ENCODE assay signal across 9 mouse cellular contexts in genomic region chr1:184822678-184823077, GRCm38 (mm10). TPM values are rescaled to one million over a fixed set of nuclear protein-coding genes. Genes with fewer than 3 reads are reported as not detected.
DNase-seq lines count a peak whose midpoint lies in the region; ATAC-seq lines count a peak whose summit lies in the region.
"Had no signal": no experiment of that assay in that cellular context is flagged by ENCODE, and none has a peak within 500 bp of the region (broad histone marks: within the 10 kb centered on the region; RNA-seq: fewer than 3 reads in every experiment).

No protein-coding gene starts in this region.

- H3K36me3 ChIP-seq in heart, embryonic 13.5 days = peaks cover 46% of the 10 kb centered on the region
- H3K36me3 ChIP-seq in embryonic facial prominence, embryonic 13.5 days = peaks cover 32% of the 10 kb centered on the region

- DNase-seq in heart, postnatal 25 days (ENCODE audit: low spot score) = no peak
- DNase-seq in ES-CJ7 (ENCODE audit: low read depth, low spot score) = peak; percentile 75
- peak; percentile 19 to 63 for DNase-seq in layer of hippocampus, postnatal 14 days (ENCODE audit: low spot score in 2 of 2)
- DNase-seq in right cerebral cortex, postnatal 10 days (ENCODE audit: low spot score in 2 of 2) = peak; percentile 76 to 83
- DNase-seq in ovary, postnatal 14 days (ENCODE audit: low spot score) = no peak
- DNase-seq in c-Kit-positive CD71-positive TER-119-positive erythroid progenitor cells, embryonic 14.5 days (ENCODE audit: low spot score) = no peak

- 21% methylated on average over 11 of the region's 11 CpGs for WGBS in heart, embryonic 13.5 days
- WGBS in embryonic facial prominence, embryonic 13.5 days = 8% methylated on average over 11 of the region's 11 CpGs

- H3K9me3 ChIP-seq in heart, embryonic 13.5 days = no peaks in the 10 kb centered on the region
- H3K9me3 ChIP-seq in embryonic facial prominence, embryonic 13.5 days = no peaks in the 10 kb centered on the region

- no peak for ATAC-seq in heart, embryonic 13.5 days (ENCODE audit: extremely low read depth, insufficient number of reproducible peaks, low FRiP score, low TSS enrichment)
- peak; percentile 56; the same call in 1 of the 2 replicates for ATAC-seq in embryonic facial prominence, embryonic 13.5 days (ENCODE audit: insufficient number of reproducible peaks, insufficient read depth, low FRiP score, low TSS enrichment, low read depth)

- H3K9ac ChIP-seq in heart, embryonic 13.5 days = no peak overlapping the region
- H3K9ac ChIP-seq in embryonic facial prominence, embryonic 13.5 days = 0 out of 2 replicates have a peak overlapping the region, but pooled peaks have one; percentile 44

- H3K27me3 ChIP-seq in heart, embryonic 13.5 days (replicated peaks) = no peaks in the 10 kb centered on the region
- no peaks in the 10 kb centered on the region for H3K27me3 ChIP-seq in embryonic facial prominence, embryonic 13.5 days

- no peak overlapping the region for H3K27ac ChIP-seq in heart, embryonic 13.5 days (replicated peaks)
- 0 out of 2 replicates have a peak overlapping the region, but pooled peaks have one; percentile 7 for H3K27ac ChIP-seq in embryonic facial prominence, embryonic 13.5 days
- H3K27ac ChIP-seq: macrophage had no signal

- H3K4me1 ChIP-seq in heart, embryonic 13.5 days = peaks cover 27% of the 10 kb centered on the region
- H3K4me1 ChIP-seq in embryonic facial prominence, embryonic 13.5 days = peaks cover 20% of the 10 kb centered on the region

- peak overlapping the region; percentile 24; the same call in 1 of the 2 replicates for H3K4me3 ChIP-seq in heart, embryonic 13.5 days
- H3K4me3 ChIP-seq in embryonic facial prominence, embryonic 13.5 days = no peak overlapping the region

- intact Hi-C loops in heart, postnatal 25 days (cut with DNase I) = no loop called here

- H3K4me2 ChIP-seq in heart, embryonic 13.5 days = peak overlapping the region; percentile 51
- H3K4me2 ChIP-seq in embryonic facial prominence, embryonic 13.5 days = peak overlapping the region; percentile 47

RNA-seq across cellular contexts. Expression of gene Marc1, which starts 11.6 kb away (rescaled TPM):
- polyA plus RNA-seq in heart, embryonic 13.5 days (2015; fragmentation: Nextera tagmentation; extraction: Ambion mirVana) = 0.43 TPM in 1 of 2 replicates, not detected in the other
- total RNA-seq in heart, postnatal 25 days (2021) = not detected
- 0.36 TPM in 1 of 2 replicates, not detected in the other for polyA plus RNA-seq in embryonic facial prominence, embryonic 13.5 days (2015; fragmentation: Nextera tagmentation; extraction: Ambion mirVana)
- under 1 TPM in 1 of 2 experiments, not detected in 1; 0.35 TPM for total RNA-seq in layer of hippocampus, postnatal 14 days (2021)
- polyA plus RNA-seq: macrophage had no signal

RNA-seq across cellular contexts. Expression of gene Marc2, which starts 23.6 kb away (rescaled TPM):
- polyA plus RNA-seq in heart, embryonic 13.5 days (2015; fragmentation: Nextera tagmentation; extraction: Ambion mirVana) = 98.8 and 124 TPM in 2 replicates
- total RNA-seq in heart, postnatal 25 days (2021) = 100 to 1,000 TPM; 106 to 111 TPM
- polyA plus RNA-seq in embryonic facial prominence, embryonic 13.5 days (2015; fragmentation: Nextera tagmentation; extraction: Ambion mirVana) = 164 and 216 TPM in 2 replicates
- 10 to 100 TPM; 93.0 to 97.6 TPM for total RNA-seq in layer of hippocampus, postnatal 14 days (2021)

Comparison
In these comparisons a context has a peak if more than half of its experiments do, and no peak if none do; other contexts are left out.
1. DNase-seq: peak in ES-CJ7 (single experiment), layer of hippocampus, postnatal 14 days (2 of 2) and right cerebral cortex, postnatal 10 days (2 of 2); none in heart, postnatal 25 days (single experiment), ovary, postnatal 14 days (single experiment) and c-Kit-positive CD71-positive TER-119-positive erythroid progenitor cells, embryonic 14.5 days (single experiment).